Mouse (Mus musculus) limb, embryonic 11.5 days (tissue): Measurements from ENCODE around the gene Slc13a5. TPM values are rescaled to one million over a fixed set of nuclear protein-coding genes. Genes with fewer than 3 reads are reported as not detected.

ENCODE experiments used
- ATAC-seq: fragments of 200-750 bp; cut with Nextera tagmentation; 2 replicates; pipeline ENCODE4 v1.8.0; 2017; ENCODE audit warnings: low read depth; ENCODE audit not compliant: insufficient number of reproducible peaks, low FRiP score, low TSS enrichment
- DNase-seq: peaks from one replicate; pipeline ENCODE4 v3.0.0-alpha.2; 2015; ENCODE audit warnings: low spot score
- H3K27ac ChIP-seq: fragments of 300-500 bp; sonication (generic); replicated peaks from 2 replicates; pipeline ENCODE4 v1.5.1; 2014; ENCODE audit warnings: low read depth, mild to moderate bottlenecking, low read length
- H3K27me3 ChIP-seq: fragments of 300-500 bp; sonication (generic); 2 replicates; pipeline ENCODE4 v1.6.1; 2014; ENCODE audit warnings: mild to moderate bottlenecking, low read length, mixed read lengths; ENCODE audit not compliant: control insufficient read depth, insufficient read depth
- H3K36me3 ChIP-seq: fragments of 300-500 bp; sonication (generic); 2 replicates; pipeline ENCODE4 v1.6.1; 2014; ENCODE audit warnings: mild to moderate bottlenecking, low read length, moderate library complexity, mixed read lengths; ENCODE audit not compliant: control insufficient read depth, insufficient read depth
- H3K4me1 ChIP-seq: fragments of 300-500 bp; sonication (generic); 2 replicates; pipeline ENCODE4 v1.6.1; 2014; ENCODE audit warnings: low read length, mixed read lengths; ENCODE audit not compliant: control insufficient read depth, insufficient read depth
- H3K4me2 ChIP-seq: fragments of 300-500 bp; sonication (generic); 2 replicates; pipeline ENCODE4 v1.6.1; 2014; ENCODE audit warnings: low read depth, mild to moderate bottlenecking, moderate library complexity; ENCODE audit not compliant: severe bottlenecking
- H3K4me3 ChIP-seq: fragments of 300-500 bp; sonication (generic); 2 replicates; pipeline ENCODE4 v1.5.1; 2014; ENCODE audit warnings: low read depth, low read length
- H3K9ac ChIP-seq: fragments of 300-500 bp; sonication (generic); 2 replicates; pipeline ENCODE4 v1.6.1; 2014; ENCODE audit warnings: mild to moderate bottlenecking, low read length
- H3K9me3 ChIP-seq: fragments of 300-500 bp; sonication (generic); 2 replicates; pipeline ENCODE4 v1.6.1; 2016; ENCODE audit warnings: low read length; ENCODE audit not compliant: control insufficient read depth
- WGBS: fragments of 180-500 bp; shearing (Covaris S2); extraction: QIAGEN DNeasy Blood & Tissue Kit; methylation state at CpG from one replicate; pipeline ENCODE4 v1.1.7; 2014; 5-methylcytosine and 5-hydroxymethylcytosine counted together
- polyA plus RNA-seq: library from polyadenylated mRNA; unstranded; fragments of >200 nt; fragmentation: Nextera tagmentation; extraction: Ambion mirVana; gene quantifications from 2 replicates; pipeline ENCODE4 v1.2.1, GENCODE M21; 2014

The Slc13a5 gene
- polyA plus RNA-seq, 1 experiment from 2014 or later: not detected

- WGBS: 74% methylated on average over 4 of the region's 4 CpGs
- ATAC-seq (no peak), DNase-seq (no peak)
- Histone ChIP-seq H3K9me3 (no peaks in the 10 kb centered on the region), H3K4me3 (no peak overlapping the region), H3K27ac (no peak overlapping the region), H3K27me3 (no peaks in the 10 kb centered on the region), H3K36me3 (no peaks in the 10 kb centered on the region), H3K4me1 (no peaks in the 10 kb centered on the region), H3K9ac (no peak overlapping the region), H3K4me2 (no peak overlapping the region)
Measured at GRCm38 (mm10) chr11:72240062-72240860, 26.8 kb downstream of the Slc13a5 start.

DNA sequence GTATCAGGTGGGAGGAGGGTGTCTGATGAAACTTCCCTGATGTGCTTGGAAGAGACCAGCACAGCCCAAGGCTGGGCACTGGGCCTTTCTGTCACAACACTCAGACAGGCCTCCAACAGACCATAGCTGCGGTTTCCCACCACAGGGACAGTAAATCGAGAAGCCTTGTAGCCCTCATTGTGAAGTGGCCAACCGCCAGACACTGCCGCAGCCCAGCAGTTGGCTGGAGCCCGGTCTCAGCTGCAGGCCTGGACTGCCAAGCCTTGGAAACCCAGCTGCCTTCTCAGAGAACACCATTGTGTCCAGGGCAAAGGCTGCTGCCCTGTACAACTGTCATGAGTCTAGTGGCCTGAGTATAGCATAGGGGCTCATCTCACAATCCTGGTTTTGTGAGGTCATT is 33.0 kb downstream of the Slc13a5 start:
- WGBS: 73% methylated on average over 5 of the region's 5 CpGs

DNA sequence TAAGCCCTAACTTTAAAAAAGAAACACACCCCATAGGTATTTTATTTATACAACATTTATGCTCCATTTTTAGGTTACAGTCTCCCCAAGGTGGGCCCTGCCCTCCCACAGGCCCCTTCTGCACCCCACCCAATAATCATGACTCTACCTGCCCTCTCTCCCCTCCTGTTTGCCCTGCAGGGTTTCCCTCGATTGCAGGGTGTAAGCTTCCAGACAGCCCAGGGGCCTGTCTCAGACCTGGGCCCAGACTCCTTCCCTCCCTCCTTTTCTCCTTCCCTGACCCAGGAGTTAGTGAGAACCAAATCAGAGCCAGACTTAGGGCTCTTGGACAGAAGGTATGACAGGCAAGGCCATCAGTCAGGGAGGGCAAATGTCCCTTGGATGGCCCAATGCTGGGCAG is 34.0 kb downstream of the Slc13a5 start:
- Histone ChIP-seq H3K9me3 (no peaks in the 10 kb centered on the region), H3K27ac (no peak overlapping the region), H3K4me3 (no peak overlapping the region), H3K4me1 (no peaks in the 10 kb centered on the region), H3K4me2 (no peak overlapping the region), H3K36me3 (no peaks in the 10 kb centered on the region), H3K27me3 (no peaks in the 10 kb centered on the region), H3K9ac (no peak overlapping the region)
- DNase-seq: no peak
- ATAC-seq: no peak
- WGBS: 53% methylated on average over 1 of the region's 1 CpGs

More for the DNA sequence above, 33.0 kb downstream of the Slc13a5 start:
- Histone ChIP-seq H3K36me3 (no peaks in the 10 kb centered on the region), H3K4me3 (no peak overlapping the region), H3K27me3 (no peaks in the 10 kb centered on the region), H3K4me1 (no peaks in the 10 kb centered on the region), H3K9ac (no peak overlapping the region), H3K9me3 (no peaks in the 10 kb centered on the region), H3K27ac (no peak overlapping the region), H3K4me2 (no peak overlapping the region)
- ATAC-seq: no peak
- no peak for DNase-seq

GRCm38 (mm10) chr11:72232068-72232467 is 35.0 kb downstream of the Slc13a5 start:
- Histone ChIP-seq H3K9ac (no peak overlapping the region), H3K36me3 (no peaks in the 10 kb centered on the region), H3K27me3 (no peaks in the 10 kb centered on the region), H3K4me2 (no peak overlapping the region), H3K27ac (no peak overlapping the region), H3K4me1 (no peaks in the 10 kb centered on the region), H3K4me3 (no peak overlapping the region), H3K9me3 (no peaks in the 10 kb centered on the region)
- DNase-seq (no peak), ATAC-seq (no peak)
- WGBS: 82% methylated on average over 7 of the region's 7 CpGs

DNA sequence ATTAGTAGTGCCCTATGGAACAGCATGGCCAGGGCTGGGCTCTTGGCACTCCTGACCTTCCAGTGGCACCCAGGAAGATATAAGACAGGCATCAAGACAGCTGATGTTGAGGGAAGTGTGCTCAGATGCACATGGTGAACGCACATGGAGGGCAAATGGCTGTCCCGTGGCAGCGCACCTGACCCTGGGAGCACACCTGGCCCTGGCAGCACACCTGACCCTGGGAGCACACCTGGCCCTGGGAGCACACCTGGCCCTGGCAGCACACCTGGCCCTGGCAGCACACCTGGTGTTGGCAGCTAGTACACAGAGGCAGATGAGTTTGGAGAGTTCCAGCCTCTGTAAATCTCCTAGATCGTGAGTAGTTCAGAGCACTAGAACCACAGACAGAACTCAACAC is 38.5 kb downstream of the Slc13a5 start:
- ATAC-seq (no peak), DNase-seq (no peak)
- H3K9ac ChIP-seq: no peak overlapping the region
- no peak overlapping the region for H3K4me3 ChIP-seq
- no peak overlapping the region for H3K27ac ChIP-seq
- WGBS: 86% methylated on average over 4 of the region's 4 CpGs
- H3K27me3 ChIP-seq: no peaks in the 10 kb centered on the region
- no peaks in the 10 kb centered on the region for H3K4me1 ChIP-seq
- H3K9me3 ChIP-seq: no peaks in the 10 kb centered on the region
- no peak overlapping the region for H3K4me2 ChIP-seq
- no peaks in the 10 kb centered on the region for H3K36me3 ChIP-seq

DNA sequence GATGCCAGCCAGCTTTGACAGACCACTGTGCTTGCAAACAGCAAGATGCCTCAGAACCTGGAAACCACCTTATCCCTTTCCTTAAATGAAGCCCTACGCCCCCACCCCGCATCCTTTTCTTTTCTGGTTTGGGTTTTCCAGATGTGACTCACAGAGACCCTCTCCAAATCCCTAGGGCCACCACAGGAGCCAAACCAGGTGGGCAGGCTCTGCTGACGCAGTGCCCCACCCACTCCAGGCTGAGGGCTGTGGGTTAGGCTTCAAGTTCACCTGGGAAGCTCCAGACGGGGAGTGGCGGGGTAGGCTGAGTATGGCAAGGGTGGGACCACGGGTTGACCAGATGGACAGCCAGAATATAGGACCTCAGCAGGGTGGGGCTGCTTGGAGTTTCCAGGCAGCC is 40.1 kb downstream of the Slc13a5 start:
- H3K9ac ChIP-seq: no peak overlapping the region
- no peak for ATAC-seq
- H3K9me3 ChIP-seq: no peaks in the 10 kb centered on the region
- H3K27ac ChIP-seq: no peak overlapping the region
- H3K4me3 ChIP-seq: no peak overlapping the region
- 83% methylated on average over 6 of the region's 6 CpGs for WGBS
- H3K4me1 ChIP-seq: no peaks in the 10 kb centered on the region
- no peak overlapping the region for H3K4me2 ChIP-seq
- H3K27me3 ChIP-seq: no peaks in the 10 kb centered on the region
- DNase-seq: no peak
- H3K36me3 ChIP-seq: no peaks in the 10 kb centered on the region

GRCm38 (mm10) chr11:72226020-72226791 is 40.8 kb downstream of the Slc13a5 start:
- Histone ChIP-seq H3K4me2 (no peak overlapping the region), H3K4me3 (no peak overlapping the region), H3K36me3 (no peaks in the 10 kb centered on the region), H3K27ac (no peak overlapping the region), H3K27me3 (no peaks in the 10 kb centered on the region), H3K9ac (no peak overlapping the region), H3K9me3 (no peaks in the 10 kb centered on the region), H3K4me1 (no peaks in the 10 kb centered on the region)
- WGBS: 81% methylated on average over 10 of the region's 10 CpGs
- DNase-seq: no peak
- ATAC-seq: no peak

DNA sequence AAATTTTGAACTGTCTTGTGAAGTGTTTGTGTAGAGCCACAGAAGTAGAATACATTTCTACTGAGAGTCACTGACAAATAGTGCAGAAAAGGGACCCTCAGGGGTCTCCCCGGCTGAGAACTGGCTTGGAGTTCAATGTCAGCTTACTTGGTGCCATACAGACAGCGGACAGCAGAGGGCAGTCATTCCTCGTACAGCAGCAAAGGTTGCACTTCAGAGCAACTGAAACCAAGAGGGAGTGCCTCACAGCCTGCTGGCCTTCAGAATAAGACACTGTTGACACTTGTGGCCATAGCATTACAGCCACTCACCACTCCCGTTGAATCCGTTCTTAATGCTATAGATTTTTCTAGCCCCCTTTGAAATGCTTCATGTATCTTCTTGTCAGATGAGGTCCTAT is 42.2 kb downstream of the Slc13a5 start:
- ATAC-seq (no peak), DNase-seq (peak; percentile 83)
- no peak overlapping the region for H3K4me3 ChIP-seq
- 21% methylated on average over 5 of the region's 5 CpGs for WGBS
- no peaks in the 10 kb centered on the region for H3K9me3 ChIP-seq
- no peaks in the 10 kb centered on the region for H3K4me1 ChIP-seq
- H3K36me3 ChIP-seq: no peaks in the 10 kb centered on the region
- no peak overlapping the region for H3K4me2 ChIP-seq
- H3K9ac ChIP-seq: no peak overlapping the region
- no peaks in the 10 kb centered on the region for H3K27me3 ChIP-seq
- no peak overlapping the region for H3K27ac ChIP-seq
